Mouse (Mus musculus) ES-Bruce4 (cell line): ENCODE measurements around the gene Pxylp1. TPM values are rescaled to one million over a fixed set of nuclear protein-coding genes. Genes with fewer than 3 reads are reported as not detected.

ENCODE experiments used
- H3K27ac ChIP-seq: 2 replicates; pipeline ENCODE4 v1.5.1; 2012; ENCODE audit warnings: low read length, inconsistent platforms; ENCODE audit not compliant: insufficient read depth
- H3K27me3 ChIP-seq: 2 replicates; pipeline ENCODE4 v1.6.1; 2012; ENCODE audit warnings: mild to moderate bottlenecking, low read length, inconsistent platforms; ENCODE audit not compliant: control insufficient read depth, poor library complexity, insufficient read depth, severe bottlenecking
- H3K36me3 ChIP-seq: 2 replicates; pipeline ENCODE4 v1.6.1; 2012; ENCODE audit warnings: inconsistent platforms, mild to moderate bottlenecking, low read length, moderate library complexity; ENCODE audit not compliant: control insufficient read depth, poor library complexity, insufficient read depth, severe bottlenecking
- H3K4me1 ChIP-seq: one replicate; pipeline ENCODE4 v1.8.1; 2011; ENCODE audit warnings: low read length; ENCODE audit not compliant: control insufficient read depth, insufficient read depth
- H3K4me3 ChIP-seq: 2 replicates; pipeline ENCODE4 v1.5.1; 2011; ENCODE audit warnings: low read depth, mild to moderate bottlenecking, low read length
- H3K9ac ChIP-seq: 2 replicates; pipeline ENCODE4 v1.6.1; 2012; ENCODE audit warnings: low read depth, mild to moderate bottlenecking, inconsistent platforms; ENCODE audit not compliant: poor library complexity, severe bottlenecking
- H3K9me3 ChIP-seq: replicated peaks from 2 replicates; pipeline ENCODE4 v1.6.1; 2012; ENCODE audit warnings: mild to moderate bottlenecking, low read length, inconsistent platforms; ENCODE audit not compliant: control insufficient read depth, poor library complexity, insufficient read depth, severe bottlenecking
- CTCF ChIP-seq: IDR thresholded peaks from one replicate; pipeline ENCODE4 v1.8.1; 2011; ENCODE audit warnings: low read depth, low read length
- EP300 ChIP-seq: IDR thresholded peaks from 2 replicates; pipeline ENCODE4 v1.6.1; 2011; ENCODE audit warnings: low read depth, low read length; ENCODE audit not compliant: insufficient read depth
- POLR2A ChIP-seq: IDR thresholded peaks from one replicate; pipeline ENCODE4 v1.8.1; 2011; ENCODE audit warnings: low read length; ENCODE audit not compliant: insufficient read depth
- polyA plus RNA-seq: library from polyadenylated mRNA; stranded (reverse); fragments of >200 nt; gene quantifications from 2 replicates; pipeline ENCODE4 v1.2.4, GENCODE M21; 2011; ENCODE audit warnings: low read depth; ENCODE audit not compliant: missing spikeins, insufficient read depth, insufficient read length

Pxylp1 gene
- polyA plus RNA-seq, 1 experiment: 7.1 TPM

DNA sequence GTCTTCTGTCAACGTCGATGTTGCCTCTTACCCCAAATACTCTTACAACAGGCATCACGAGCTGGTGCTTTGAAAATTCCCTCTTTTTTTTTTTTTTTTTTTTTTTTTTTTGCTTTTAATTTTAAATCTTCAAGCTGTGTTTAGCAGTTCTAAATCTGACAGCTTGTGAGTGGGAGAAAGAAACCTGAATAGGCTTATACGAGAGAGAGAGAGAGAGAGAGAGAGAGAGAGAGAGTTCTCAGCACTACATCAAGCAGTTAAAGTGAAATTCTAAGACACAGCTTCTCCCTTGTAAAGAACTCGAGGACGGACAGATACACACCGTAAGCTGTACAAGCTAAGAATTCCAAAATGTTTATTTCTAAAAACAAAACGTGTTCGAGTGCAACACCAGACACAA, 69.5 kb downstream of the Pxylp1 start:
- TF ChIP-seq POLR2A (no peak), CTCF (no peak), EP300 (no peak)
- no peaks in the 10 kb centered on the region for H3K36me3 ChIP-seq
- H3K4me1 ChIP-seq: peaks cover 9% of the 10 kb centered on the region
- H3K27me3 ChIP-seq: no peaks in the 10 kb centered on the region
- H3K27ac ChIP-seq: no peak overlapping the region
- no peak overlapping the region for H3K4me3 ChIP-seq
- H3K9me3 ChIP-seq: no peaks in the 10 kb centered on the region
- no peak overlapping the region for H3K9ac ChIP-seq

DNA sequence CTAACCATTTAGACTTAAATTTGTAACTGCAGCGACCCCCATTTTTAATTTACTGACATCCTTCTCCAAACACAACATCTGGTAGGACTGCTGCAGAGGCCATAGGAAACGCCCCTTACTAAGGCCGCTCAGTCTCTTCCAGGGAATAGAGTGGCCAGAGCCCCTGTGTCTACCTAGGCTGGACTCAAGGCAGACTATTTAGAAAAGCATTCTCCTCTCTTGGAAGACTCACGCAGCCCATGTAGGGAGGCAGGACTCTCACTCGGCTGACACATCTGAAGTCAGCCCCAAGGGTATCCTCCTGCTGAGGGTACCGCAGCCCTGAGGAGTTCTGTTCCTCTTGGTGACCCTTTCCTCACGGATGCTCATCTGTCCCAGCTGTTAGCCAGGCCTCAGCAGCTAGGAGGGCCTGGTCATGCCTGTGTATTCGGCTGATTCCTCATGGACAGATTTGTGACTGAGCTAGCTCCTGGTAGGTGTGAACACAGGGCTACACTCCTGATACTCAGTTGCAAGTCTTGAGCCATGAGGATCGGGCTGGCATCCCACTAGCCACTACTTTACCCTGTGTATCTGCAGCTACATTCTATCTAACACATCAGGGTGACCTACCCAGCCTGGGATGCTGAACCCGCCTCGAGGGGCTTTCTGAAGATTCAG, 73.5 kb downstream of the Pxylp1 start:
- no peaks in the 10 kb centered on the region for H3K36me3 ChIP-seq
- no peaks in the 10 kb centered on the region for H3K4me1 ChIP-seq
- H3K27me3 ChIP-seq: no peaks in the 10 kb centered on the region
- no peak overlapping the region for H3K9ac ChIP-seq
- H3K9me3 ChIP-seq: no peaks in the 10 kb centered on the region
- no peak overlapping the region for H3K27ac ChIP-seq
- H3K4me3 ChIP-seq: no peak overlapping the region
- no peak for TF ChIP-seq POLR2A
- no peak for TF ChIP-seq CTCF
- no peak for TF ChIP-seq EP300

DNA sequence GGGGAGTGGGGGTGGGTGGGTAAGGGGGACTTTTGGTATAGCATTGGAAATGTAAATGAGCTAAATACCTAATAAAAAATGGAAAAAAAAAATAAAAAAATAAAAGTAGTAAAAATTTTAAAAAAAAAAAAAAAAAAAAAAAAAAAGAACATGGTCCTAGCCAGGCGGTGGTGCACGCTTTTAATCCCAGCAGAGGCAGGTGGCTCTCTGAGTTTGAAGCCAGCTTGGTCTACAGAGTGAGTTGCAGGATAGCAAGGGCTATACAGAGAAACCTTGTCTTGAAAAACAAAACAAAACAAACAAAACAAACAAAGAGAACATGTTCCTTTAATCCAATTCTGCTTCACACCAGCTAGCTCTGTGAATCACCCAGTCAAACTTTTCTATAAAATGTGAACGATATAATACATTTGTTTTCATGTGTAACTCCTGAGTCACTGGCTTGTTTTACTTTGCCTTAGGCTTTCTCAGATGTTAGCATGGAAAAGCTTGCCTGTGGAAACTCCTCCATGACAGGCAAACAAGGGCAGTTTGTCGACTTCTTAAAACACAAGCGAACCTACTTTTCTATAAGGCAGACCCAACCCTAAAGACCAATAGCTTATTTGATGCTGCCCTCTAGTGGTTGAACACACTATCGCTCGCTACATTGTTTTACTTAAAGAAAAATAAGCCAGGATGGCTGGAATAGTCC, 74.2 kb downstream of the Pxylp1 start:
- Histone ChIP-seq H3K9ac (no peak overlapping the region), H3K9me3 (no peaks in the 10 kb centered on the region), H3K4me3 (no peak overlapping the region), H3K27me3 (no peaks in the 10 kb centered on the region), H3K36me3 (no peaks in the 10 kb centered on the region), H3K4me1 (no peaks in the 10 kb centered on the region), H3K27ac (no peak overlapping the region)
- TF ChIP-seq CTCF: peak; percentile 33
- TF ChIP-seq POLR2A: no peak
- TF ChIP-seq EP300: no peak

DNA sequence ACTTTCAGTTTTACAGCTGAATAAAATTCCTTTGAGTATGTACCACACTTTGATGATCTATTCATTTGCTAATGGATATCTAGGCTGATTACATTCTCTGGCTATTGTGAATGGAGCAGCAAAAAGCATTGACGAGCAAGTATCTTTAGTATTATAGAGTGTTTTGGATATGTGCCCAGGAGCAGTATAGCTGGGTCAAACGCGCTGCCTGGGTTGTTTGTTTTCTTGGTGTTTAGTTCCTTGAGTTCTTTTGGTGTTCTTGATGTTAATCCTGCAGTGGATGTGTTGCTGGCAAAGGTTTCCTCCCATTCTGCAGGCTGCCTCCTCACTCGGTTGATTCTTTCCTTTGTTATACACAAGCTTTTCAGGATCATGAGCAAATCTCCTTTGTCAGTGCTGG, 80.5 kb downstream of the Pxylp1 start:
- H3K4me3 ChIP-seq: no peak overlapping the region
- TF ChIP-seq CTCF (no peak), POLR2A (no peak), EP300 (no peak)
- no peaks in the 10 kb centered on the region for H3K9me3 ChIP-seq
- no peaks in the 10 kb centered on the region for H3K27me3 ChIP-seq
- no peak overlapping the region for H3K27ac ChIP-seq
- no peak overlapping the region for H3K9ac ChIP-seq
- H3K4me1 ChIP-seq: no peaks in the 10 kb centered on the region
- H3K36me3 ChIP-seq: no peaks in the 10 kb centered on the region

DNA sequence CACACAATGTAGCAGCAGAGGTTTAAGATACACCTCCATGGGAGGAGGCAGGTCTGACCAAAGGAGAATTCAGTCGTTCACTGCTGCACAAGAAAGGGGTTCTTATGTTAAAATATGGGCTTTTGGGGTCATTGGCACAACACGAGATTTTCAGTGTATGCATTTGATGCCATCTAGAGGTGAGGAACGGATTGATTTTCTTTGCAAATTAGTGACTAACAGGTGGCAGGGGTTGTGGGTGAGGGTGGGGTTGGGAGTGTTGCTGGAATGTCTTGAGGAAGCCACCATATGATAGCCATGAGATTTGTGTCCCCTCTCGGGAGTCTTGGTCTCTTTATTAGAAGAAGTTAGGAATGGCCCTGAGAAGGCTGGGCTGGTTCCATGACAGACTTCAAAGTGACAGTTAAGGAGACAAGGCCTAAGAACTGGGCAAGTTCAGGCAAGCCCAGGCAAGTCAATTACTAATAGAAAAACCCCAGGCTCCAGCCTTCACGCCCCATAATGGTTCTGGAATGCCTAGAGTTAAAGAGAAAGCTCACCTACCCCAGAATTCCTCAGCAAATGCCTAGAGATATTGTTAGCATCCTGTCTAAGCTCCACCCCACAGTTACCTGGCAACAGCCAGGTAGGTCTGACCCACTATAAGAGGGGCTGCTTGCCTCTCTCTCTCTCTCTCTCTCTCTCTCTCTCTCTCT, 92.2 kb downstream of the Pxylp1 start:
- Histone ChIP-seq H3K27ac (peak overlapping the region; percentile 97), H3K9ac (peak overlapping the region; percentile 87), H3K9me3 (no peaks in the 10 kb centered on the region), H3K4me3 (peak overlapping the region; percentile 47; the same call in 1 of the 2 replicates), H3K27me3 (no peaks in the 10 kb centered on the region), H3K4me1 (no peaks in the 10 kb centered on the region), H3K36me3 (no peaks in the 10 kb centered on the region)
- TF ChIP-seq EP300: peak; percentile 80
- TF ChIP-seq POLR2A: no peak
- no peak for TF ChIP-seq CTCF

DNA sequence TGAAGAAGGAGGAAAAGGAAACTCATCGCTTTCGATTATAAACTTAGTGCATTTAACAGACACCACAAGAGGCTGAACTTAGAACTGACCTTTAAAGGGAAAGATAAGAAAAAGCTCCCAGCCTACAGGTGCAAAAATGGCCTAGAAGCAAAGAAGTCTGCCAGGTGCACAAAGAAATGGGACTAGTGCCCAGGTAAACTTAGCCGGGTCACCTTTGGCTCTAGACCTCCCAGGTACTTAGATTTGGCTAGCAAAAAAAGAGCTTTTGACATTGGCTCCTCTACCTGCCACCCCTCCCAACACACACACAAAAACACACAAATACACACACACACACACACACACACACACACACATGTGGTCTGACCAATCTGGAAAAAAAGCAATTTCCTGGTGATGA, 95.2 kb downstream of the Pxylp1 start:
- no peak overlapping the region for H3K4me3 ChIP-seq
- no peak for TF ChIP-seq EP300
- TF ChIP-seq CTCF: no peak
- H3K9me3 ChIP-seq: no peaks in the 10 kb centered on the region
- no peak overlapping the region for H3K9ac ChIP-seq
- H3K27me3 ChIP-seq: no peaks in the 10 kb centered on the region
- H3K27ac ChIP-seq: no peak overlapping the region
- no peaks in the 10 kb centered on the region for H3K4me1 ChIP-seq
- no peaks in the 10 kb centered on the region for H3K36me3 ChIP-seq
